In genomic region chr5:14766686-14767085, GRCm38 (mm10) we compare ENCODE assay signal across 24 mouse cellular contexts.
DNase-seq lines count a peak whose midpoint lies in the region; ATAC-seq lines count a peak whose summit lies in the region.
"Had no signal": no experiment of that assay in that cellular context is flagged by ENCODE, and none has a peak within 500 bp of the region (broad histone marks: within the 10 kb centered on the region; RNA-seq: fewer than 3 reads in every experiment).

No protein-coding gene starts in this region.

- no peak overlapping the region for H3K9ac ChIP-seq in heart, embryonic 12.5 days
- H3K9ac ChIP-seq: embryonic facial prominence, embryonic 13.5 days; embryonic facial prominence, embryonic 15.5 days; forebrain, embryonic 12.5 days; forebrain, embryonic 15.5 days; forebrain, postnatal 0 days had no signal

- H3K9me3 ChIP-seq in heart, embryonic 12.5 days (replicated peaks): no peaks in the 10 kb centered on the region
- H3K9me3 ChIP-seq: embryonic facial prominence, embryonic 13.5 days; embryonic facial prominence, embryonic 15.5 days; forebrain, embryonic 10.5 days; forebrain, embryonic 12.5 days; forebrain, embryonic 15.5 days had no signal

- H3K27me3 ChIP-seq in heart, embryonic 12.5 days (replicated peaks): no peaks in the 10 kb centered on the region
- H3K27me3 ChIP-seq: embryonic facial prominence, embryonic 13.5 days; embryonic facial prominence, embryonic 15.5 days; forebrain, embryonic 12.5 days; forebrain, embryonic 15.5 days had no signal

- no peaks in the 10 kb centered on the region for H3K36me3 ChIP-seq in heart, embryonic 12.5 days
- H3K36me3 ChIP-seq: embryonic facial prominence, embryonic 13.5 days; embryonic facial prominence, embryonic 15.5 days; forebrain, embryonic 10.5 days had no signal

- ATAC-seq in heart, embryonic 12.5 days (ENCODE audit: insufficient number of reproducible peaks, low FRiP score): no peak
- ATAC-seq: forebrain, embryonic 15.5 days; forebrain, postnatal 0 days had no signal

- H3K4me1 ChIP-seq in heart, embryonic 12.5 days (replicated peaks): no peaks in the 10 kb centered on the region
- H3K4me1 ChIP-seq: embryonic facial prominence, embryonic 13.5 days; embryonic facial prominence, embryonic 15.5 days; forebrain, embryonic 10.5 days; forebrain, embryonic 12.5 days; forebrain, embryonic 15.5 days had no signal

- WGBS in heart, embryonic 12.5 days: 82% methylated on average over 11 of the region's 11 CpGs

- DNase-seq in heart, adult 11 months: peak; percentile 83
- peak; percentile 50 for DNase-seq in A20 (ENCODE audit: low read depth, low spot score)
- peak; percentile 3 for DNase-seq in ES-CJ7 (ENCODE audit: low read depth, low spot score)
- peak; percentile 9 for DNase-seq in ZHBTc4 (ENCODE audit: low read depth, low spot score)
- no peak for DNase-seq in right cerebral cortex, postnatal 36 days (ENCODE audit: low spot score in 2 of 2)
- DNase-seq in urinary bladder, adult 18-20 months (ENCODE audit: low spot score in 2 of 2): no peak
- DNase-seq: adrenal gland, adult 2 months; adrenal gland, postnatal 10 days; adrenal gland, postnatal 25 days; cerebellum, adult 11 months; cerebellum, adult 18-20 months; cerebellum, adult 8-10 months; cerebellum, adult 9-11 months; cerebellum, postnatal 14 days; cerebellum, postnatal 36 days; embryo, embryonic 11 days; forebrain, postnatal 0 days had no signal

- no peak overlapping the region for H3K27ac ChIP-seq in heart, embryonic 12.5 days (ENCODE audit: poor library complexity, severe bottlenecking)
- H3K27ac ChIP-seq: embryonic facial prominence, embryonic 13.5 days; embryonic facial prominence, embryonic 15.5 days; forebrain, embryonic 10.5 days; forebrain, embryonic 12.5 days; forebrain, embryonic 15.5 days had no signal

- no peak overlapping the region for H3K4me2 ChIP-seq in heart, embryonic 12.5 days
- H3K4me2 ChIP-seq: embryonic facial prominence, embryonic 13.5 days; embryonic facial prominence, embryonic 15.5 days; forebrain, embryonic 12.5 days; forebrain, embryonic 15.5 days had no signal

- H3K4me3 ChIP-seq in heart, embryonic 12.5 days: no peak overlapping the region
- H3K4me3 ChIP-seq: embryonic facial prominence, embryonic 13.5 days; embryonic facial prominence, embryonic 15.5 days; erythroblast, embryonic 14.5 days; forebrain, embryonic 10.5 days; forebrain, embryonic 12.5 days; forebrain, embryonic 15.5 days had no signal

Comparison
In these comparisons a context has a peak if more than half of its experiments do, and no peak if none do; other contexts are left out.
1. DNase-seq: peak in heart, adult 11 months (single experiment), A20 (single experiment), ES-CJ7 (single experiment) and ZHBTc4 (single experiment); none in right cerebral cortex, postnatal 36 days (0 of 2) and urinary bladder, adult 18-20 months (0 of 2).